Mouse (Mus musculus) CD8-positive naive resting alpha-beta T cell, adult 2 months (primary cell): Measurements from ENCODE around the gene Vwa2.

ENCODE experiments used
- DNase-seq, 2 experiments: peaks; one replicate each; pipeline ENCODE4 v3.0.0; 2022; ENCODE audit warnings: low read depth in 2 of 2, low spot score in 2 of 2

Vwa2 gene

GRCm38 (mm10) chr19:56873816-56874600, at the start of gene Vwa2:
TSS of gene Vwa2 (plus strand) at chr19:56874249.
- no peak for DNase-seq

GRCm38 (mm10) chr19:56826047-56826631, 47.9 kb upstream of the Vwa2 start, which contains the start of gene Tdrd1:
TSS of gene Tdrd1 (plus strand) at chr19:56826209.
- DNase-seq = no peak

DNA sequence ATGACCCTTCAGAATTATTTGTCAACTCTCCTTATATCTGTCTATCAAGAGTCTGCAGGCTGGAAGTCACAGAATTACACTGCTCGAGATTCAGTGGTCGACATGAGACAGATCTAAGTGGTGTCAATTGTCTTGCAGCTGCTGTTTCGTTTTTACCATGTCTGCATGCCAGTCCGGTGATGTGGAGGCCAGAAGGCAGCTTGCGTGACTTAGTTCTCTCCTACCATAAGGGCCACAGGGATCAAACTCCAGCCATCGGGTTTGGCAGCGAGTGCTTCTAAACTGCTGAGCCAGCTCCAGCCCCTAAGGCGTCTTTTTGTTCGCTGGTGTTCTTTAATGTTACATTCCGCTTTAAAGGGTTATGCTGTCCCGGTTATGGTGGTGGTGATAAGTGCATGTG, 45.7 kb upstream of the Vwa2 start:
- DNase-seq = no peak

- no peak for DNase-seq
These were observed 44.8 kb upstream of the Vwa2 start for GRCm38 (mm10) chr19:56829267-56829666.

GRCm38 (mm10) chr19:56830163-56830562, 43.9 kb upstream of the Vwa2 start:
- no peak for DNase-seq

- DNase-seq = no peak
These were observed 38.7 kb upstream of the Vwa2 start for GRCm38 (mm10) chr19:56835340-56835739.

DNA sequence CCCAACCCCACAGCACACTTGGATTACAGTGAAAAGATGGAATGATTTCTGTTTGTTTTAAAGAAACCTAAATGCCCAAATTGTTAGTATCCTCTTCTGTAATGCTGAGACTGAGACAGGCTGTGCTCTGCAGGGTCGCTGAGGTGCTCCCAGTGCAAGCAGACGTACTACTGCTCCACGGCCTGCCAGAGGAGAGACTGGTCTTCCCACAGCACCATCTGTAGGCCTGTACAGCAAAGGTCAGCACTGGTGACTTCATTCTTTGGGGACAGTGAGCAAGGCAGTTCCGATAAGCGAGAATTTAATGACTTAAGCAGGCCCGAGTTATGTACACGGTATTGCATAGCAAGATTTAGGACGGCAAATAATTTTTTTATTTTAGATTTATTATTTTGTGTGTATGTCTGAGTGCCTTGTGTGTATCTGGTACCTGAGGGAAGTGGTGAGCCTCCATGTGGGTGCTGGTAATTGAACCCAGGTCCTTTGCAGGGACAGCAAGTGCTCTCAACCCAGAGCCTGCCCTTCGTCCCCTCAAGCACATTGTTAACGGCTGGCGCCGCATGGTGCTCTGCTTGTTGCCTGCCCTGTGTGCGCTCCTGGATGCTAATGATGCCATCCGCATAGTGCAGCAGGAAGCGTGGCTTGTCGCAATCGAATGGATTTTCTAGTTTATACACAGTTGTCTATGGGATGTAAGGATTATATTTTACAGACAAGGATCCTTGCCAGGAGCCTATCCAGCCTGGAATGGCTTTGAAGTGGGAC, 34.9 kb upstream of the Vwa2 start:
- DNase-seq = no peak

DNA sequence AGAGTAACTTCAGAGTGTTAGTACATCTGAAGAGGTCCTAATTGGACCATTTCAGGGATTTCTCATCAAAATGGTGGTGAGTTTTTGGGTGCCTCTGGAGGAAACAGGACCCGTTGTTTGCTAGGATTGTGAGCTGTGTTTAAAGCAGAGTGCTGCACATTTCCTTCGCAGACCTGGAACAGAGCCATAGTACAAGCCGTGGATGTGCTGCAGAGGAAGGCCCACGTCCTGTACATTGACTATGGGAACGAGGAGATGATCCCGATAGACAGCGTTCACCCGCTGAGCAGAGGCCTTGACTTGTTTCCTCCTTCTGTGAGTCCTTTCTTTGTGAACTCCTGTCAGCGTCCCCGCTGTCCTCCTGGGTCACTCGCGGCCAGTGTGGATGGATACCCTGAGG, 31.1 kb upstream of the Vwa2 start:
- no peak for DNase-seq

DNA sequence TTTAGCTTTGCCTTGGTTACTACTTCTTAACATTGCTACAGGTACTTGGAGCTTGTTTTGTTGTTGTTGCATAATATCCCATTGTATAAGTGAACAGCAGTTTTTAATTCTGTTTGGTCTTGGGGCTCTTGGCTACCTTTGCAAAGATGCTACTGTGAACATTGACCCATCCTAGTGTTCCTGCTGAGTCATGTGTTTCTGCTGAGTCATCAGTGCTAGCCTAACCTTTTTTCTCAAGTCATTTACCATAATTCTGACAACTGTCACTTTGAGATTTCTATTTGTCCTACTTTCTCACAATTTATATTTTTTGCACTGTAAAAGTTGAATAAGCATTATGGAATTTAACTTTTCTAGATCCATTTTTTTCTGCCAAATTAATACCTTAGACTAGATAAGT, 21.5 kb upstream of the Vwa2 start:
- DNase-seq = no peak

DNA sequence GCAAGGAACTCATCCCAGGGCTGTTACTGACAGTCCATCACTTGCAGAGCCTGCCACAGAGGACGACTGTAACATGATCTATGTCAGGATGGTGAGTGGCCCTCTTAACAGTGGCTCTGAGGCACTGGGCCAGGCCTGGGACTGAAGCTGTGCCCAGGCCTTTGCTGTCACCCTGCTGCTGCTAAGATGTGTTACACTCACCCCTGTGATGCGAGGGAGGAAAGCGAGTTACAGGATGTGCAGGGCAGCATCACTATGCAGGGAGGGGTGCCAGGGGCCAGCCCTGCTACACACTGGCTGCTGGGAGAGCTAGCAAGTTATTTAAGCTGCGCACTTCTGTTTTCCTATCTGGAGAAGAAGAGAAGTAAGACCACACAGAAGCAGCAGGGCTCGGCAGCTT, 17.6 kb upstream of the Vwa2 start:
- DNase-seq = no peak

GRCm38 (mm10) chr19:56867701-56868100, 6.3 kb upstream of the Vwa2 start:
- no peak for DNase-seq

GRCm38 (mm10) chr19:56874601-56875315, 709 bp downstream of the Vwa2 start:
- DNase-seq = no peak

- no peak for DNase-seq
These were observed 3.3 kb downstream of the Vwa2 start for GRCm38 (mm10) chr19:56877364-56877763.

DNA sequence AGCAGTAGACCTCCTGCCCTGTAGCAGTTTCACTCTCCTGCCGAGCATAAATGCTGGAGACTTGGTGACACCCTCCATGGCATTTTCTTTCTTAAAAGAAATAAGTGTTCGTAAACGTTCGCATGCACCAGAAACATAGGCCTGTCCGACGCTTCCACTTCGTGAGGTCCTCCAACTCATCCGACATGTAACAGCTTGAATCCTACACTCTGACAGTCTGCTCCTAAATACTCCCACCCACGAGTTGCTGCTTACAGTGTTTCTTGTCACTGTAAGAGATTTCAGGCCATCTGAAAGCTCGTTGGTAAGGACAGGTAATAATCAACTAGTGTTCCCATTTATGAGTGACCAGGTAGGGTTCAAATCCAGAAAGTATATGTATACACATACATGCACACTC, 13.8 kb downstream of the Vwa2 start:
- no peak for DNase-seq

DNA sequence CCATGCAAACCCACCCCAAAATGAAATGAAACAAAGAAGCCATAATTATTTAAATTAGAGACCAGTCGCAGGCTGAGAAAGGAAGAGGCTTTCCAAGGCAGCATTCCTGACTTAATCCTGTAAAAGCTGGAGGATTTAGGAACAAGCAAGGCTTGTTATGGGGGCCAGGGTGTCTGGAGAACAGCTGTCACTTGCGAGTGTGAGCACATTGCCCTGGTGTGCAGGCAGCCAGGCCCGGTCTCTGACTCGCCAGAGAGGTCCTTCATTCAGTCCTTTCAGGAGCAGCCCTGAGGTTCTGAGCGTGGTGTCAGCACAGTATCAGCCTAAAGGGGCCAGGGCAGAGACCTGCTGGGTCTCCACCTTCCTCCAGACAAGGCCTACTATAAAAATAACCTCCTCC, 14.6 kb downstream of the Vwa2 start:
- no peak for DNase-seq

DNA sequence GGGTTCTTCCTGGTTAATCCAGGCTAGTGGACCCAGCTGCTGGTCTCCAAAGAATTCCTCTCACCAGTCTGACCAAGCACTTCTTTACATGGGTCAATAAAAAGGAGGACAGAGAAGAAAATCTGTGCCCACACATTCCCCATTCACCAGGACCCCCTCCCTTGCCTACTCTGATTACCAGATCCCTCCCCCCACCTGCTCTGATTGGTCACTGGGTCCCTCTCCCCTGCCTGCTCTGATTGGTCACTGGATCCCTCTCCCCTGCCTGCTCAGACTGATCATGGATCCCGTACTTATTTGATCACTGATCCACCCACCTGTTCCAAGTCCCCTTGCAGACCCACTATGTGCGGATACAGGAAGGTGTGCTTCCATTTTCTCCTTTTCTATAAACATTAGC, 17.4 kb downstream of the Vwa2 start:
- DNase-seq = no peak

GRCm38 (mm10) chr19:56892586-56892985, 18.5 kb downstream of the Vwa2 start:
- no peak for DNase-seq

GRCm38 (mm10) chr19:56893326-56893725, 19.3 kb downstream of the Vwa2 start:
- DNase-seq = no peak

- DNase-seq = no peak
These were observed 23.6 kb downstream of the Vwa2 start for GRCm38 (mm10) chr19:56897654-56898053.

- no peak for DNase-seq
These were observed 30.0 kb downstream of the Vwa2 start for GRCm38 (mm10) chr19:56904095-56904494.

DNA sequence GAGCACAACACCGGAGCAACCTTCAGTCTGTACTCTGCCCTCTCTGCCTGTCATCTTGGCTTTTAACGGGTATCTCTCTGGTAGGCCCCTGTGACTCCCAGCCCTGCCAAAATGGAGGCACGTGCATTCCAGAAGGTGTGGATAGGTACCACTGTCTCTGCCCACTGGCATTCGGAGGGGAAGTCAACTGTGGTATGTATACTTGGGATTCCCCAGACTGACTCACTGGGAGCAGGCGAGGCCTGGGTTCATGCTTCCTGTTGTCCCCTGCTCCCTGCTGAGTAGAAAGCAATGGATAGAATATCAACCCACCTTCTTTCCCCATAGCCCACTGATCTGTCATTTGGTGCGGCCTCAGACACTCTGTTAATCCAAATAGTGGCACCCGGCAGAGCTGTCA, 31.3 kb downstream of the Vwa2 start:
- DNase-seq = no peak
